Mouse (Mus musculus) heart, adult 2 months (tissue): ENCODE data around the gene Tub.

Source experiments
- EP300 ChIP-seq: fragments of 200-500 bp; IDR thresholded peaks from 2 replicates; pipeline ENCODE4 v1.6.1; 2011; ENCODE audit warnings: low read depth, low read length, control low read depth; ENCODE audit not compliant: insufficient read depth
- POLR2A ChIP-seq: fragments of 200-500 bp; IDR thresholded peaks from 2 replicates; pipeline ENCODE4 v1.6.1; 2011; ENCODE audit warnings: mild to moderate bottlenecking, low read depth, low read length, control low read depth; ENCODE audit not compliant: insufficient read depth

- TF ChIP-seq EP300, result no peak
- no peak for TF ChIP-seq POLR2A
These were observed 14.7 kb upstream of the Tub start for GRCm38 (mm10) chr7:108935411-108935810.
